Mouse (Mus musculus) CH12.LX (cell line): Measurements from ENCODE around the gene Prm2.

ENCODE experiments used
- CTCF ChIP-seq, 2 experiments: IDR thresholded peaks in 1 of 2; conservative IDR thresholded peaks in 1 of 2; 2 replicates each; pipeline ENCODE4 v1.5.1; 2011 to 2012; ENCODE audit warnings: low read depth in 2 of 2, low read length in 2 of 2, improper control_type of control experiment in 1 of 2, inconsistent platforms in 1 of 2, mild to moderate bottlenecking in 1 of 2, moderate library complexity in 1 of 2
- E2F4 ChIP-seq: IDR thresholded peaks from 2 replicates; pipeline ENCODE4 v1.6.1; 2011; ENCODE audit warnings: low read depth, low read length, improper control_type of control experiment; ENCODE audit not compliant: insufficient replicate concordance
- MYC ChIP-seq: IDR thresholded peaks from 2 replicates; pipeline ENCODE4 v1.6.1; 2011; ENCODE audit warnings: low read depth, mild to moderate bottlenecking, improper control_type of control experiment, low read length
- NRF1 ChIP-seq: IDR thresholded peaks from 2 replicates; pipeline ENCODE4 v1.6.1; 2014; ENCODE audit warnings: low read depth, mild to moderate bottlenecking, inconsistent platforms, low read length, improper control_type of control experiment, moderate library complexity
- RAD21 ChIP-seq: IDR thresholded peaks from 2 replicates; pipeline ENCODE4 v1.6.1; 2011; ENCODE audit warnings: low read depth, mild to moderate bottlenecking, low read length, improper control_type of control experiment, moderate library complexity

GRCm38 (mm10) chr16:10825840-10826239 is 29.9 kb upstream of the Prm2 start:
- no peak for TF ChIP-seq CTCF (conservative IDR thresholded peaks at IDR 0.05 in 1 of 2, IDR thresholded peaks at IDR 0.05 in 1 of 2; ENCODE audit: low read depth in 2 of 2, low read length in 2 of 2)
- TF ChIP-seq E2F4, result no peak
- no peak for TF ChIP-seq MYC
- TF ChIP-seq NRF1, result no peak
- no peak for TF ChIP-seq RAD21
